Mouse (Mus musculus) ZHBTc4 (cell line): Measurements from ENCODE around the gene Gm20388.

Source experiments
- DNase-seq: peaks from one replicate; pipeline ENCODE4 v3.0.0-alpha.2; 2011; ENCODE audit warnings: low read depth, low spot score

The Gm20388 gene

DNA sequence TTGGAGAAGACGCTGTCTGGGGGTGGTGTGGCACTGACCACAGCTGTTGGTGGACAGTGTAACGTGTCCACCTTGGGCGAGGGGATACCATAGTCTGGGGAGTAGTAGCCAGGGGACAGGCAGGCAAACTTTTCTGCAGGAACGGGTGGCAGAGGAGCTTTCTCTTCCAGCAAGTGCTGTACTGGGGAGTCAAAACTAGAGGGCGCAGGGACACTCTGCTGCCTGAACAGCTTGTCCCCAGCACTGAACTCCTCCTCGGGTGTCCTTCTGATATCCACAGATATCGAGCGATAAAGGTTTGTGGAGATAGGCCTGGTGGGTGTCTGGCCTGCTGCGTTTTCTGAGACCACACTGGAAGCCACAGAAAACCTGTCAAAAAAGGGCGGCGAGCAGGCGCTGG, 2980.8 kb downstream of the Gm20388 start:
- DNase-seq, result no peak

DNA sequence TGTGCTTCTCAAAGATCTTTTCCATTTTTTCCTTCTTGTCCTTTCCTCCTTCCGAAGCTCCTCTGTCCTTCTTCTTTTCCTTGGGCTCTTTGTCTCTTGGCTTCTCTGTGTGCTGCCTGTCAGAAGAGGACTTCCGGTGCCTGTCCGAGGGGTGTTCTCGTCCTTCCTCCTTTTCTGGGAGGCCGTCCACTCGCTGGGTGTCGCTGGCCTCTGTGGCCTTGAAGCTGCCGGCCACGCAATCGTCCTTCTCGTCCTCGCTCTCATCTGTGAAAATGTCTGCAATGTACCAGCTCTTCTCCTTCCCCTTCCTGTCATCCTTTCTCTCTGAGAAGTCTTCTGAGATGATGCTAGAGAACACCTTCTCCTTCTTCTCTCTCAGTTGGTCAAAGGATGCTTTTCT, 2982.8 kb downstream of the Gm20388 start:
- DNase-seq, result no peak

DNA sequence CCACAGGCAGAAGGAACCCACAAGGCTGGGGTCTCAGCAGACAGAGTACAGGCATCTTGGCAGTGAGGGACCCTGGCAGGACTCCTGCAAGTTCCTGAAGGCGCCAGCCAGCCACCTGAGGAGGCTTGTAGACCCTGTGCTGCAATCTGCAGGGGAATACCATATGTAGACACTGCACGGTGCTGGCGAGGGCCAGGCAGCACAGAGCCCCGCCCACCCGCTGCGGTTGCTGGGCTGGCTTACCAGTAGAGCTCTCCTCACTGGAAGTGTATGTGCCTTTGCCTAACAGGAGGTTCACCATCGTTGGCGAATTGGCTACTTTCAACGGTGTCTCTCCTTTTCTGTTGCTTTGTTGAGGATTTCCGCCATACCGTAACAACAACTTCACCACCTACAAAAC, 2985.7 kb downstream of the Gm20388 start:
- DNase-seq, result peak; percentile 45

DNA sequence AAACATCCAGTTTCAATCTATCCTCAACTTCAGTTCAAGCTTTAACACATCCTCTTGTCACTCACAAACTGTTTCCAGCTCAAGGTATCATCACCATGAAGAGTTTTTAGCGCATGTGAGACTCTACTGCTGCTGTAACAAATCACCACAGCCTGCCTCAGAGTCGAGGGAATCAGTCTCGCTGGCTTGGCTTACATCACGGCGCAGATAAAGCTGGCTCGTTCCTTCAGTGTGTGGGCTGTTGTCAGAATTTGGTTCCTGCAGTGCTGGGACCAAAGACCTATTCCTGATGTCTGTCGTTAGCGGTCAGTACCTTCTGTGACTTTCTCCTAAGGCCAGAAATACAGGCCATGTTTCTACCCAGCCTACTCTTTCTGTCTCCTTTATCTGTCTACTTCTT, 2986.6 kb downstream of the Gm20388 start:
- no peak for DNase-seq

DNA sequence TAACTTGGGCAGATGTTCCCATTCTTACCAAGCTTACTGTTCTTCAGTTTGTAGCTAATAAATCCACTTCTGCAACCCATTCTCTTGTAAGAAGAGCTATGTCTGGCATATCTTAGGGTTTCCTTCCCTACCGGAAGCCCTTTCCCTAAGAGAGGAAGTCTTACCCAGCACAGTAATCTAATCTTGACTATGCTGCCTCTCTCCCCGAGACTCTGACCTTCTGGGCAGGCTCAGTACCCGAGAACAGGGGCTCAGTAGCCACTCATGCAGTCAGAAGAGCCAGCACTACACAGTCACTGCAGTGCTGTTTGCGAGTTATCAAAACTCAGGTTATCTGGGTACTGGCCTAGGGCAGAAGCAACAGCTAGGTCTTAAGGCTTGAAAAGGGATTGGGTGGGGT, 2987.4 kb downstream of the Gm20388 start:
- no peak for DNase-seq

DNA sequence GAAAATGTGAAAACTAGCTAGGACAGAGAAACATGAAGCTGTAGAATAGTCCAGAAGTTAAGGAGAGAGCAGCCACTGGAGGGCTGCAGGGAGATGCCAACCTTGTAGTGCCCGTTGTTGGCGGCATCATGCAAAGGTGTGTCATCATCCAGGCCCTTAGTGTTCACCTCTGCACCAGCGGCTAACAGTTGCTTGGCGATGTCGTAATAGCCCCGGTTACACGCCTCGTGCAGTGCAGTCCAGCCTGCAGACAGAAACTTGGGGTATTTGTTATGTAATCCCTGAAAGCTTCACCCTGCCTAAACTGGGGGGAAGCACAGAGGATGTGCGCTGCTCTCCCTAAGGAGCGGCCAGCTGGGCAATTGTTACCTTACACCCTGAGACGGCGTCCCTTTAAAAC, 2987.8 kb downstream of the Gm20388 start:
- DNase-seq, result no peak

DNA sequence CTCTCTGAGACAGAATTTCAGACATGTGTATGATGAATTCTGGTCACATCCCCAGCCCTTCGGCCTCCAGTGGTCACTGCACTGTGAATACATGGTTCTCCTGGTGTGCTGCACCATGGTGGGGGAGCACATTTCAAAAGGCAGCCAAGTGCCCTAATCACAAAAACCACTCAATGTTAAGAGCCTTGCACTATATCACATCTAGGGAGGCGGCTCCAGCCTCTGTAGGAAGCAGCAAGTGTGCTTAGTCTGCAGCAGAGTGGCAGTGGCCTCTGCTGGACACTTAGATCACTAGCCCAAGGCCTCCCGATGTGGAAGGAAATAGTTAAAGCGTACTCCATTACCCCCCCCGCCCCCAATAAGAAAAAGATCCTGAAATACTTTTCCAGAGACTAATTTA, 2988.4 kb downstream of the Gm20388 start:
- DNase-seq, result no peak

DNA sequence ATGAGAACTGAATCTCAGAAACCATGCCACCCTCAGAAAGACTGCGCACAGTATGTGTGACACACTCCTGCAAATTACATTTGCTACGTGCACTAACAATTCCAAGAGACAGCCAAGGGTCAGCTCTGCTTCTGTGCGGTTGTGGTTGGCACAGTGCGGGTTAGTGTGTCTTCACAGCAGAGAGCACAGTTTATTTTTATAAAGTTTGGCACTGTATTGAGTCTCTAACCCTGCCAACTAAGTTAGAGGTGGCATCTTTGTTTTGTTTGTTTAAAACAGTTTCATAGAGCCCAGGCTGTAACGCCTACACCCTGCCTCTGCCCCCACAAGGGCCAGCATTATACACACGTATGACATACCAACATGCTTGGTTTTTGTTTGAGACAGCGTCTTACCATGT, 2990.8 kb downstream of the Gm20388 start:
- DNase-seq, result no peak

DNA sequence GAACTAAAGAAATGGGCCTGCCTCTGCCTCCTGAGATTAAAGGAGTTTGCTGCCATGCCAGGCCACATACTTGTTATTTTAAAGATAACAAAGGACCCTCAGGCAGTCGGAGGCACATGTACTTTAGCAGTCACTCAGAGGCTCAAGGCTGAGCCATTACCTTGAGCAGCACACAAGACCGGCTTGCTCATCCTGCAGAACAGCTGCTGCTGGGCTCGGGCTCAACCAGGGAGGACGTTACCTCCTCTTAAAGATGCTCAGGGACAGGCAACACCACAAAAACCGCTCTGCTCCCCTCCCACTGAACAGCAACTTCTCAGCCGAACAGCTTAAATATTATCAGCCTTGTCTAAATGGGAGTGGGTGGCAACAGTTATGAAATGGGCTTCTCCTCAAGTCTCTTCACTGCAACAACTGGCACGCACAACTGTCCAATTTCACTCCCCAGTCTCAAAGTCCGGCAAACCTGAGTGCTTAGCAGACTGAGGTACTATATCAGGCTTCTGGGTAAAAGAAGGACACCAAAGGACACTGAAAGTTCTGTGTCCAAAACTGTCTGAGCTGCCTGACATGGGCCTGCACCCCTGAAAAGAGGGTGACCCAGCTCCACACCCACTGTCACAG, 2991.4 kb downstream of the Gm20388 start:
- no peak for DNase-seq

DNA sequence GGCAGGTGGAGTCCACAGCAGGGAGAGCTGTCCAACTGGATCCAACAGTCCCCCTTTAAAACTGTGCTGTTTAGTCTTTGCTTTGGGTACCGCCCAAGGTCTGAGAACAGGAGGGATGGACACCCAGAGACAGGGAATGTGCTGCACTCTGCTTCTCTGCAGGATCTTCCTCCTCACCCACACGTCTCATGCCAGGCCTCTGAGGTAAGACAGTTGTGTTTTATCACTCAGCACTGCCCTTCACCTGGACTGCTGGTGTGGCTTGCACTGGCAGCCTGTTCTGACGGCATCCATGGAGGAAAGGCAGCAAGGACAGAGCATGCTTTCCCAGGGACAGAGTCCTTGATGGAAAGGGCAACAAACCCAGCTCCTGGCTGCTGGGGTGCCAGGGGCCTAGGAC, 2991.9 kb downstream of the Gm20388 start:
- no peak for DNase-seq

DNA sequence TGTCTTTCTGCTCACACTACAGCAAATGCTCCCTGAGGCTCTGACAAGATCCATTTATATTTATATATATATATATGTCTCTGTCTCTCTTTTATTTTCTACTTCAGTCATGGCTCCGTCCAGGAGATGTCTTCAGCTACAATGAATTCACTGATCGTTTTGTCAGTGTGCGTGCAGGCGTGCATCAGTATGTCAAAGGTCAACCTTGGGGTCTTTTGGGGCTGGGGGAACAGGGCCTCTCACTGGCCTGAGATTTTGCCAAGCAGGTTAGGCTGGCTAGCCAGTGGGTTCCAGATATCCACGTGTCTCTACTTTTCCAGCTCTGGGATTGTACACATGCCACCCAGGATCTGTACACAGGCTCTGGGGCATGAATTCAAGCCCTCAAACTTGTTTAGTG, 2992.4 kb downstream of the Gm20388 start:
- DNase-seq, result no peak

DNA sequence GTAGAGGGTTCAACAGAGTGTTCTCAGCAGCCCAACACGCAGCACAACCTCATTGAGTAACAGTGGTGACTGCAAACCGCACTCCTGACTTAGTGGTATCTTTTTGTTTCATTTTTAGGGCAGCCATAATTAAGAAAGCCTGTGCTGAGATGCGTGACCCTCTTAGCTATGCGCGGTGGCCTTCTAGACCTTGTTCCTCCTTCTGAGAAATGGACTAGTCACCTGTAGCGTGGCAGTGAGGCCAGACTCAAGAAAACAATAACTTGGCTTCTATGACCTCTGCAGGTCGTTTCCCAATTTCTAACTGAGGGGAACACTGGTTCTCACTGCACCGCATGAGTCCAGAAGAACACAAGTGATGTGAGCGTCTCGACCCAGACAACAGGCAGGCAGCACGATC, 2993.9 kb downstream of the Gm20388 start:
- no peak for DNase-seq

DNA sequence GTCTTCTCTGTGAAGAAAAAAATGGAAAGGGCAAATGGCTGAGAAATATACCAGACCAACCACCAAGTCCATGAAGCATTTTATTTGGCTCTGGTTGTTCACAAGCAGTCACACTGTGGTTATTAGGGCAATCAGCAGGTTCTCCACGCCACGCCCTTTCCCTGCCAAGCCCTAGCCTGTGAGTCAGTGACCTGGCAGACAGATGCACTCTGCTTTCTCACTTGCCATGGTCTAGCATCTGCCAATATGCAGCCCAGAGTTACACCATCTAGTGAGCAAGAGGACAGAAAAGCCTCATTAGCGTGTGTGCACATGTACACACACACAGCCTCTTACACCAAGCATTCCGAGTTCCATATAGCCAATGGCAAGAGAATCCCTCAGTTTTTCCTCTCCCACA, 2994.7 kb downstream of the Gm20388 start:
- DNase-seq, result no peak

DNA sequence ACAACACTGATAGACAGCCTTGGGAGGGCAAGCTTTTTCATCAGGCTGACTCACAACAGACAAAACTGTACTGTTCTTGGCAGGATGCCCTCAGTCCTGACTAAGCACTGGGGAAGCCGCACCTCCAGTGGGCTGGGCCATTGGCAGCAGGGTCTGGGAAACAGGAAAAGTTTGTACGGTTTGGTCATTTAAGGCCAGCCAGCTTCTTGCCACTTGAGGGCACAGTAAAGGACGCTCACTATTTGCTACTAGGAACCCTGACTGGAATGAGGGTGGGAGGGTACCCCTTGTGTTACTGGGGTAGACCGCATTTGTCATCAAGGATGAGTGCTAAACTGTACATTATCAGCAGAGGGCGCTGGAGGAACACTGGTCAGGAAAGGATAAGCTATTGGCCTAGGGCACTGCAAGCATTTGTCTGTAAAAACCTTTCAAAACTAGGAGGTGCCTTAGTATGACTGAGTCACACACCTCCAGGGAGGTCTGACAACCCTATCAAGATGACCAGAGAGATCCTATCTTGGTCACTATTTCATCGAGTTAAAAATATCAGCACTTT, 2995.9 kb downstream of the Gm20388 start:
- DNase-seq, result peak; percentile 75

DNA sequence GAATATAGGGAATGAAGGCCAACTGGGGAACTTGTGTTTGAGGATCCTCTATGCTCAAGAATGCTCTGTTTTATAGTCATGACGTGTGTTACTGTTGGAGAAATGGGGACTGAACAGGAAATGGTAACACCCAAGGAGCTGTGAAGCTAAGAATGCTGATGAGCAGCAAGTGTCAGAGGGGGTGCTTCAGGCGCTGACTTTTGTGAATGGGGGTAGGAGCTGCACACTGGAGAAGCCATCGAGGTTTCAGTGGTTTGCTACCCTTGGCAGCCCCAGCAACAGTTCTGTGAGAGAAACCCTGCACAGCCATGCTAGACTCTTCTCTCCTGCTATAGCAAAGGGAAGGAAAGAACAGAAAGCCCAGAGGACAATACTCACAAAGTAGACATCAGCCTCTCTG, 3001.5 kb downstream of the Gm20388 start:
- DNase-seq, result no peak

DNA sequence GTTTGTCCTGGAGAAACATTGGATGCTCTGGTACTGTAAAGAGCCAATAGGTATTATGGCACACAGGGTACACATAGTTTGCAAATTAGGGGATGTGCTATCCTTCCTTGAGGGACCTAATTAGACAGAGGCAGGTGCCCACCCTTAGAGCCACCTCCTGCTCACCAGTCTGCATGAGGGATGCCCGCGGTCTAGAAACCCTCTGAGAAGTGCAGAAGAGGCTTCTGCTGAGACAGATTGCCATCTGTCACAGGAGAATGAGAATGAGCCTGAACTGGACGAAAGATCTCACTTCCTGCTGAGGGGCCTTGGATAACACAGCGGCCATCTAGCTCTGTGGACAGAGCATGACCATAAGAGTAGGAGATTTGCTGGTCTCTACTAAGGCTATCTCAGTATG, 3002.2 kb downstream of the Gm20388 start:
- no peak for DNase-seq

DNA sequence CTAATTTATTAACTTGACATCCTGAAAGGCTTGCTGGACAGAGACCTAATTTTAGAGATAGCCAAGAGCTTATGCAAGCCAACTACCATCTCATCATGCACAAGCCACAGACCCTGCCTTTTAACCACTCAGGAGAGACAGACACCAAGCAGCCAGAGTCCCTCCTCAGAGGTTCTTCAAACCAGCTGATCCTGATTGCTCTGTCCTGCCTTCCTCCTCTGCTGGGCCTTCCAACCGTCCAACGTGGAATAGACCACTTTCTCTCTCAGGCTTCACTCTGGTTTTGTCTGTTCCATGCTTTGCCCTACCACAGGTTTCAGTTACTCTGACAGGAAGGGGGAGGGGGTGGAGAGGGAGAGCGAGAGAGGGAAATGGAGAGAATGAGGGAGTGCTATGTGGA, 3006.1 kb downstream of the Gm20388 start:
- no peak for DNase-seq

DNA sequence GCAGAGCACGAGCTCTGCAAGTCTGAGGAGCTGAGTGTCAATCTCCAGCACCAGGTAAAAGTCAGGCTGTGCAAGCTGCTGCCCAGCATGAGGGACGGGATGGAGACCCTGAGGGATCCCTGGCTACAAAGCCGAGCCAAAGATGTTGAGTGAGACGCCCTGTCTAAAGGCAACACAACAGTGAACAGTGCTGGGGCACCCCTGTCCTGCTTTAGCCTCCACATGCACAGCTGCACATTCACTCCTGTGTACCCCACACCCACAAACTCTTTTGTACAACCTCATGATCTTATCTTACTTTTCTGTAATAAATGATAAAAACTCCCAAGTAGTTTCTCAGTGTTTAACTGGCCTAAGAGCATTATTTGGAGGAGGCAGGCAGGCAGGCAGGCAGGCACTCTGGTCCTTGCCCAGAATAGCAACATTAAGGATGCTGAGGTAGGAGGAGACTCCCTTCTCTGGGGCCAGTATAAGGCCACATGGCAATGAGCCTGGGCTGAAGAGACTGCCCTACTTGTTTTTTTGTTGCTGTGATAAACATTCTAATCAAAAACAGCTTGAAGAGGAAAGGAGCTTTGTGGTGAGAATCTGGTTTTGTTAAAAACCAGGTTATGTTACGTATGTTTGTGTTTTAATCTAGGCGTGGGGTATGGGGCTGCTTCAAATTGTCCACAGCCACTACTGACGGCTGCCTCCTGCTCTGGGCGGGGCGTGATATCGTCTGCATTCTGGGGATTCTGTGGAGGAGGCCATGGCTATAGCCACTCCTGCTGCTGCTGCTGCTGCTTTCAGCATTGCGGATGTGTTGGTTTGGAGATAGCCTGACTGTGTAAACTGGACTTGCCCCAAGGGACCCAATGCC, 3007.1 kb downstream of the Gm20388 start:
- DNase-seq, result peak; percentile 34

DNA sequence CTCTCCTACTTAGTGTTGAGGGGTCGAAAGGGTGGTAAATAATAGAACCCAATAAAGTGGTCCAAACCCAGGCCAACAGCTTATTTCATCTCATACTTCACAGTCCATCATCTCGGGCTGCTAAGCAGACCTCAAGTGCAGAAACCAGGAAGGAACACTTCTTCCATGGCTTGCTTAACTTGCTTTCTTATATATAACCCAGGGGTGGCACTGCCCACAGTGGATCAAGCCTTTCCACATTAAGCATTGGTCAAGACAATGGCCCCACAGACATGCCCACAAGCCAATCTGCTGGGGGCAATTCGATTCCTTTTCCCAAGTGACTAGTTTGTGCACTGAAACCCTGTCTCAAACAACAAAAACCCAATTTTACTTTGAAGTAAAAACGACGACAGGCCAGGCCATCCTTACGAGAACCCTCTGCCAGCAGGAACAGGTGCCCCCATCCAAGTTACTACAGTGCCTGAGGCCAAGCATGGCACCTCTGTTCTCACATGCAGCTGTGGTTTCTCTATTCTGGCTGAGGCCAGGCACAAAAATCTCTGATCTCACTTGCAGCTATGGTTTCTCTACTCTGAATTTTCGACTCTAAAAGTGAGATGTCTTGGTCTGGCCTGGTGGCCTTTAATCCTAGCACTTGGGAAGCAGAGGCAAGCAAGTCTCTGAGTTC, 3007.9 kb downstream of the Gm20388 start:
- DNase-seq, result no peak

DNA sequence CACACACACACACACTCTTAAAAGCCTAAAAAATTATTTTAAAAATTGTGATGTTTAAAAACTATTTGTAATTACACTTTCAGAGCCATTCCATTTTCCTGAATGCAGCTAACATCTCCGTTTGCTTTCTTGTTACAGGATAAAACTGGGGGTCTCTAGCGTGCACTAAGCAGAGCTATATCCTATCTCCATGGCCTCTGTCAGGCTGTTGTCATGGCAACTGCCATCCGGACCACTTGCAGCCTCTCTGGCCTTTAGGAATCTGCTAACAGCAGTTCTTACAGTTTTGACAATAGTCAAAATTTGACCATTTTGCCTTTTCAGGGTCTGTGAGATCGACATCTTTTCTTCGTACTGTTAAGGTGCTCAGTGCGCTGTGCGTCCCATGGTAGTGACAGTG, 3010.2 kb downstream of the Gm20388 start:
- no peak for DNase-seq

DNA sequence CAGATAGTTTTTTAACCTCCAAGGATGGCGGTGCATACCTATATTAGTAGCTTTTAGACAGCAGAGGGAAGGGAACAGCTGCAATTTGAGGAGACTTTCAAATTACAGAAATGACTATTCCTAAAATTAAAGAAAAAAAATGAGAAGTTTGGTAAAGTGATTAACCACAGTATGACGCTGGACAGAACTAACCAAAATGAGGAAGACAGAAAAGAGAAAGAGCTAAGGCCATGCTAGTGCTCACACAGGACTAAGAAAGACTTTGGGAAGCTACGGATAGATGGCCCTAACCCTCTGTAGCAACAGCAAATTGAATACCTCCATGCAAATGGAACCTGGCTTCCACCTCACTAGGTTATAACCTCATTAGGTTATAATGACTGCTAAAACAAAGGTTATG, 3012.3 kb downstream of the Gm20388 start:
- no peak for DNase-seq

DNA sequence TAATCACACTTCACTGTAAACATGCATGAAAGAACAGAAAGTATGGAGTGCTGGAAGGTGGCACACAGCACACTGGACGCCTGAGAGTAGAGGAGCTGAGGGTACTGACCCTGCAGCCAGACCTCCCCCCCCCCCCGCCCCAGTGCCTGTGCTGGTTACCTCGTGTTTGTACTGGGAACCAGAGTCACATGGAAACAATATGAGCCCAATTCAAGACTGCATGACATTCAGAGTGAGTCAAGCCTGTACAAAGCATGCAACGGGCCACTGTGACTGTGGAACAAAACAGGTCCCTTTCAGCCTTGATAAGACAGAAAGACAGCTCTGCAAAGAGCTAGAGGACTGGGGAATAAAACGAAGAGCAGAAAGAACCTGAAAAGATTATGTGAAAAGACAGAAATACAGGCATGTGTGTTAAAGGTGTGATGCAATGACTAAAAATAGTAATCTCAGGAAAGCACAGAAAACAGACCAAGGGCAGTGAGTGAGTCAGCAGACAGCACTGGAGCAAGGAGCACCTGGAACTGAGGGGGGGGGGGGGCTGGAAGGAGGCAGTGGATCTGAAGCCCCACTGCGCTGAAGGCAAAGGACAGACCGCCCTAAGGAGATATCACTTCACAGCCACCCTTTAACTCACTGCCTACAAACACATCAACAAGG, 3012.9 kb downstream of the Gm20388 start:
- DNase-seq, result no peak
